Mouse (Mus musculus): ENCODE results near the gene Sirt2.

DNA sequence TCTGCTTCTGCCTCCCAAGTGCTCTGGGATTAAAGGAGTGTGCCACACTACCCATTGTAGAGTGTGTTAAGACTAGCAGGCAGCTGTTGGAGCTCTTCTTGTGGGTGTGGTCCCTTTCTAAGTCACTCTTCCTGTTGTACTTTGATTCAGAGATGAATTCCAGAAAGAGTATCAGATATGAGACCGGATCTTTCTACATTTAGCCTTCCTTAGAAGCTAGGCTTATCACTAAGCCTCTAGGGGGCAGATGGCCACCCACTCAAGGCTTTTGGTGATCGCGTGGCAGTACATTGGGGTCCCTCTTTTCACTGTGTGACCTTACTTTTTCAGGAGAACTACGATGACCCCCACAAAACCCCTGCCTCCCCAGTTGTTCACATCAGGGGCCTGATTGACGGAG lies 46.4 kb downstream of the Sirt2 start:
- TF ChIP-seq CTCF (IDR thresholded peaks at IDR 0.05; ENCODE audit: low read depth, low read length) (no peak), POLR2A (IDR thresholded peaks at IDR 0.05; ENCODE audit: insufficient read depth, low read length) (no peak)

Measured in ES-Bruce4 (cell line).